Mouse (Mus musculus): ENCODE data around the gene Mycbp2.

- TF ChIP-seq EP300 (IDR thresholded peaks at IDR 0.05; ENCODE audit: low read depth): no peak
- TF ChIP-seq CTCF (IDR thresholded peaks at IDR 0.05; ENCODE audit: low read depth): no peak
Measured at GRCm38 (mm10) chr14:103098587-103099235, 247.9 kb downstream of the Mycbp2 start.
